Mouse (Mus musculus) G1E (cell line): ENCODE measurements around the gene Cabp4.
"Not testable (repeated sequence)": the region's sequence is repeated elsewhere in the genome, so short reads cannot be mapped to it uniquely, and the experiment has no call there.

Source experiments
- CTCF ChIP-seq: IDR thresholded peaks from 2 replicates; pipeline ENCODE4 v1.5.1; 2012; ENCODE audit warnings: low read depth, low read length, inconsistent platforms, mixed read lengths
- GATA1 ChIP-seq: IDR thresholded peaks from 2 replicates; pipeline ENCODE4 v1.6.1; 2012; ENCODE audit warnings: borderline replicate concordance, low read length, inconsistent platforms, mixed read lengths

DNA sequence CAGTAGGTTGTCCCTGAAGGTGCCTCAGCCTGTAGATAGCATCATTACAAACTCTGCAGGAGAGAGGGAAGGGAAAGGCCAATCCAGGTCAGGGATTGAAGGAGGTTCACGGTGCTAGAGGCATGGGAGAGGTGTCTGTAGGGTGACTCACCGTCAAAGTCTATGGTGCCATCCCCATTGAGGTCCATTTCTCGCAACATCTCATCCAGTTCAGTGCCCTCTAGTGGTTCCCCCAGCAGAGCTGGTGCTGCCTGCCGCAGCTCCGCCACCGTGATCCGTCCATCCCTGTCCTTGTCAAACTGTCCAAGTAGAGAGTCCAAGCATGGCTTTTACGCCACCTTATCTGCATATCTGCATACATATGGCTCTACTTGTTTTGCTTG, 7.9 kb downstream of the Cabp4 start:
- not testable (repeated sequence) for TF ChIP-seq GATA1, CTCF
